Mouse (Mus musculus): ENCODE results near the gene Gm7137. TPM values are rescaled to one million over a fixed set of nuclear protein-coding genes. Genes with fewer than 3 reads are reported as not detected.

Gene Gm7137
- polyA plus RNA-seq (2012; rRNA removed; ENCODE audit: low replicate concordance) = not detected in 2 replicates

GRCm38 (mm10) chr10:77787876-77788275 lies at the start of gene Gm7137:
Gene Gm7137 (minus strand): TSS chr10:77788200.

GRCm38 (mm10) chr10:77835647-77836046 lies 47.6 kb upstream of the Gm7137 start, which contains the start of gene Krtap10-10:
Gene Krtap10-10 (plus strand): TSS chr10:77835947.

GRCm38 (mm10) chr10:77826951-77827350 lies 39.0 kb upstream of the Gm7137 start, which contains the start of gene Krtap10-4:
Gene Krtap10-4 (minus strand): TSS chr10:77827095.

DNA sequence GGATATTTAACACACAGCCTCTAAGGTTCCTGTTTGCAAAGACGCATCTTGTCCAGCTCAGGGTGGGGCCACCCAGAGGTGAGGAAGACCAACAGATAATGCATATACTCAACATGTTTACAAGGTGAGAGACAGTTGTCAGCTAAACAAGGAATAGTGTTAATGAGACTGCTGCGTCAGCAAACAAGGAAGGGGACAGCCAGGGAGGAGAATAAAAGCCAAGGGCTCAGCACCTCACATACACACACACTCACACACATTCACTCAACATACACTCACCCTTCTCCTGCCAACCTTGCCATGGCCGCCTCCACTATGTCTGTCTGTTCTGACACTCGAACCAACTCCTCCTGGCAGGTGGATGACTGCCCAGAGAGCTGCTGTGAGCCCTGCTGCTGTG lies 26.4 kb upstream of the Gm7137 start, which contains the start of gene Gm2696:
Gm2696 (plus strand) TSS at position 301 of the 400 bp plus-strand sequence.

GRCm38 (mm10) chr10:77811743-77812142 lies 23.7 kb upstream of the Gm7137 start, which contains the start of gene Gm9507:
Gene Gm9507 (minus strand): TSS chr10:77811843.

DNA sequence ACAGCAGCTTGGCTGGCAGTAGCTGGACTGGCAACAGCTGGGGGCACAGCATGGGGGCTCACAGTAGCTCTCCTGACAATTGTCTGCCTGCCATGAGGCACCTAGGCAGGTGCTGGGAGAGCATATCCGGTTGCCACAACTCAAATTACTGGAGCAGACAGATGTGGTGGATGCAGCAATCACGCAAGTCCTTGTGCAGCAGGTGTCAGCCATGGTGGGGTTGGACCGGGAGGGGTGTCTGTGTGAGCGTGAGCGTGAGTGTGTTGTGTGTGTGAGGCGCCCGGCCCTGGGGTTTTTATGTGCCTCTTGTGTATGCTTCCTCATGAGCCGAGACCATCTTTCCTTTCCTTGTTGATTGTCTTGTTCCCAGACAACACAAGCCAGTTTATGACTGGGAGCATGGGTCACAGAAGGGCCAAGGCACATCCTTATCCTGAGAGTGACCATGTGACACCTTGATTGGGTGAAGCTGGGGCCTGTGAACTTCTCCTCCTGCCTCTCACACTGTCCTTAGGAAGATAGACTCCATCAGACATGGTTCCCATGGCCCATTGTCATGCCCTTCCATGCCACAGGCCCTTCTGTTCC lies 11.0 kb upstream of the Gm7137 start, which contains the start of gene Gm19668:
Gm19668 (minus strand) TSS at position 213 of the 588 bp plus-strand sequence.

DNA sequence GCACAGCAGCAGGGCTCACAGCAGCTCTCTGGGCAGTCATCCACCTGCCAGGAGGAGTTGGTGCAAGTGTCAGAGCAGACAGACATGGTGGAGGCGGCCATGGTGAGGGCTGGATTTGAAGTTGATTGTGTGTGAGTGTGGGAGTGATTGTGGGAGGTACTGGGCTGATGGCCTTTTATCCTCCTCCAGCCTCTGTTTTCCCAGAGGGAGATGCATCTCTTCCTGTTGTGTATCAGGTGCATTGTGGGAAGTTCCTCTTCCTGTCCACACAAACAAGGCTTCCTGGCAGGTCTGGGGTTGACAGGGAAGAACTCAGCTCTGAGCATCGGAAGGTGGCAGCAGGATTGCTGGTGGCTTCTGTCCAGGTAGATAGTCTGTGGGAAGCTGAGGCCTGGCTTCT lies 7.0 kb upstream of the Gm7137 start, which contains the start of gene Gm9639:
Gm9639 (minus strand) TSS at position 101 of the 400 bp plus-strand sequence.

DNA sequence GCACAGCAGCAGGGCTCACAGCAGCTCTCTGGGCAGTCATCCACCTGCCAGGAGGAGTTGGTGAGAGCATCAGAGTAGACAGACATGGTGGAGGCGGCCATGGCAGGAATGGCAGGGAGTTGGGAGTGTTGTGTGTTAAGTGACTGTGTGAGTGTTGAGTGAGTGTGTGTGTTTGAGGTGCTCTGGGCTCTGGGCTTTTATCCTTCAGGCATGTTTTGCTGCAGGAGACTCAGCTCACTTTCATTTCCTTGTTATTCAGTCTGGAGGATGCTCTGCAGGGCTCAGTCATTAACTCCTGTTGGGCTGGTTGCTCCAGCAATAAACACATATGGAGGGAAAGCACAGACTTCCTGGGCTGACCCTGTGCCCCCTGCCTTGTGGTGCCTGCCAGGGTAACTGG lies 5.6 kb downstream of the Gm7137 start, which contains the start of gene Gm3250:
Gm3250 (minus strand) TSS at position 101 of the 400 bp plus-strand sequence.

DNA sequence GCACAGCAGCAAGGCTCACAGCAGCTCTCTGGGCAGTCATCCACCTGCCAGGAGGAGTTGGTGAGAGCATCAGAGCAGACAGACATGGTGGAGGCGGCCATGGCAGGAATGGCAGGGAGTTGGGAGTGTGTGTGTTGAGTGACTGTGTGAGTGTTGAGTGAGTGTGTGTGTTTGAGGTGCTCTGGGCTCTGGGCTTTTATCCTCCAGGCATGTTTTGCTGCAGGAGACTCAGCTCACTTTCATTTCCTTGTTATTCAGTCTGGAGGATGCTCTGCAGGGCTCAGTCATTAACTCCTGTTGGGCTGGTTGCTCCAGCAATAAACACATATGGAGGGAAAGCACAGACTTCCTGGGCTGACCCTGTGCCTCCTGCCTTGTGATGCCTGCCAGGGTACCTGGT lies 11.2 kb downstream of the Gm7137 start, which contains the start of gene Gm7138:
Gm7138 (minus strand) TSS at position 101 of the 400 bp plus-strand sequence.

DNA sequence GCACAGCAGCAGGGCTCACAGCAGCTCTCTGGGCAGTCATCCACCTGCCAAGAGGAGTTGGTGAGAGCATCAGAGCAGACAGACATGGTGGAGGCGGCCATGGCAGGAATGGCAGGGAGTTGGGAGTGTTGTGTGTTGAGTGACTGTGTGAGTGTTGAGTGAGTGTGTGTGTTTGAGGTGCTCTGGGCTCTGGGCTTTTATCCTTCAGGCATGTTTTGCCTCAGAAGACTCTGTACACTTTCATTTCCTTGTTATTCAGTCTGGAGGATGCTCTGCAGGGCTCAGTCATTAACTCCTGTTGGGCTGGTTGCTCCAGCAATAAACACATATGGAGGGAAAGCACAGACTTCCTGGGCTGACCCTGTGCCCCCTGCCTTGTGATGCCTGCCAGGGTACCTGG lies 16.8 kb downstream of the Gm7137 start, which contains the start of gene Gm3238:
Gm3238 (minus strand) TSS at position 101 of the 400 bp plus-strand sequence.

GRCm38 (mm10) chr10:77759582-77759981 lies 28.4 kb downstream of the Gm7137 start, which contains the start of gene Gm3233:
Gene Gm3233 (minus strand): TSS chr10:77759682.

GRCm38 (mm10) chr10:77751254-77751653 lies 36.7 kb downstream of the Gm7137 start, which contains the start of gene Gm9736:
Gene Gm9736 (minus strand): TSS chr10:77751354.

GRCm38 (mm10) chr10:77741924-77742688 lies 45.9 kb downstream of the Gm7137 start, which contains the start of gene Gm18596:
Gene Gm18596 (minus strand): TSS chr10:77742638.

Other genes starting within 250 kb of the Gm7137 start
- 156 and 229 TPM in 2 replicates for gene Pttg1ip, start 206.5 kb downstream of the Gm7137 start, polyA plus RNA-seq (2012; rRNA removed; ENCODE audit: low replicate concordance)
- gene Sumo3, start 182.1 kb downstream of the Gm7137 start, polyA plus RNA-seq (2012; rRNA removed; ENCODE audit: low replicate concordance) = 136 and 145 TPM in 2 replicates
- gene Gm49325, start 182.0 kb downstream of the Gm7137 start, polyA plus RNA-seq (2012; rRNA removed; ENCODE audit: low replicate concordance) = not detected in 2 replicates
- 37.7 and 49.2 TPM in 2 replicates for gene Ube2g2, start 165.9 kb downstream of the Gm7137 start, polyA plus RNA-seq (2012; rRNA removed; ENCODE audit: low replicate concordance)
- 0.49 and 0.69 TPM in 2 replicates for gene Tspear, start 101.6 kb downstream of the Gm7137 start, polyA plus RNA-seq (2012; rRNA removed; ENCODE audit: low replicate concordance)
- gene Gm19402, start 97.4 kb downstream of the Gm7137 start, polyA plus RNA-seq (2012; rRNA removed; ENCODE audit: low replicate concordance) = not detected in 2 replicates
- not detected in 2 replicates for gene Gm9508, start 91.0 kb downstream of the Gm7137 start, polyA plus RNA-seq (2012; rRNA removed; ENCODE audit: low replicate concordance)
- not detected in 2 replicates for gene Gm10272, start 81.6 kb downstream of the Gm7137 start, polyA plus RNA-seq (2012; rRNA removed; ENCODE audit: low replicate concordance)
- gene Gm10024, start 76.7 kb downstream of the Gm7137 start, polyA plus RNA-seq (2012; rRNA removed; ENCODE audit: low replicate concordance) = not detected in 2 replicates
- gene Gm10142, start 72.4 kb downstream of the Gm7137 start, polyA plus RNA-seq (2012; rRNA removed; ENCODE audit: low replicate concordance) = not detected in 2 replicates
- gene Krtap12-1, start 67.6 kb downstream of the Gm7137 start, polyA plus RNA-seq (2012; rRNA removed; ENCODE audit: low replicate concordance) = not detected in 2 replicates
- gene Gm10100, start 61.7 kb downstream of the Gm7137 start, polyA plus RNA-seq (2012; rRNA removed; ENCODE audit: low replicate concordance) = not detected in 2 replicates
- gene Gm18596, start 45.6 kb downstream of the Gm7137 start, polyA plus RNA-seq (2012; rRNA removed; ENCODE audit: low replicate concordance) = not detected in 2 replicates
- not detected in 2 replicates for gene Gm9736, start 36.8 kb downstream of the Gm7137 start, polyA plus RNA-seq (2012; rRNA removed; ENCODE audit: low replicate concordance)
- not detected in 2 replicates for gene Gm3233, start 28.5 kb downstream of the Gm7137 start, polyA plus RNA-seq (2012; rRNA removed; ENCODE audit: low replicate concordance)
- not detected in 2 replicates for gene Gm3238, start 16.9 kb downstream of the Gm7137 start, polyA plus RNA-seq (2012; rRNA removed; ENCODE audit: low replicate concordance)
- not detected in 2 replicates for gene Gm7138, start 11.3 kb downstream of the Gm7137 start, polyA plus RNA-seq (2012; rRNA removed; ENCODE audit: low replicate concordance)
- gene Gm3250, start 5.7 kb downstream of the Gm7137 start, polyA plus RNA-seq (2012; rRNA removed; ENCODE audit: low replicate concordance) = not detected in 2 replicates
- not detected in 2 replicates for gene Gm9639, start 6.9 kb upstream of the Gm7137 start, polyA plus RNA-seq (2012; rRNA removed; ENCODE audit: low replicate concordance)
- not detected in 2 replicates for gene Gm19668, start 10.9 kb upstream of the Gm7137 start, polyA plus RNA-seq (2012; rRNA removed; ENCODE audit: low replicate concordance)
- gene Gm9507, start 23.6 kb upstream of the Gm7137 start, polyA plus RNA-seq (2012; rRNA removed; ENCODE audit: low replicate concordance) = not detected in 2 replicates
- gene Gm2696, start 26.5 kb upstream of the Gm7137 start, polyA plus RNA-seq (2012; rRNA removed; ENCODE audit: low replicate concordance) = not detected in 2 replicates
- not detected in 2 replicates for gene Krtap10-4, start 38.9 kb upstream of the Gm7137 start, polyA plus RNA-seq (2012; rRNA removed; ENCODE audit: low replicate concordance)
- gene Krtap10-10, start 47.7 kb upstream of the Gm7137 start, polyA plus RNA-seq (2012; rRNA removed; ENCODE audit: low replicate concordance) = not detected in 2 replicates
- not detected in 2 replicates for gene Gm36176, start 58.6 kb upstream of the Gm7137 start, polyA plus RNA-seq (2012; rRNA removed; ENCODE audit: low replicate concordance)
- not detected in 2 replicates for gene Gm10318, start 64.7 kb upstream of the Gm7137 start, polyA plus RNA-seq (2012; rRNA removed; ENCODE audit: low replicate concordance)
- gene Gm3285, start 73.8 kb upstream of the Gm7137 start, polyA plus RNA-seq (2012; rRNA removed; ENCODE audit: low replicate concordance) = not detected in 2 replicates
- 3.1 and 4.6 TPM in 2 replicates for gene Lrrc3, start 114.3 kb upstream of the Gm7137 start, polyA plus RNA-seq (2012; rRNA removed; ENCODE audit: low replicate concordance)
- gene Trpm2, start 182.4 kb upstream of the Gm7137 start, polyA plus RNA-seq (2012; rRNA removed; ENCODE audit: low replicate concordance) = 4.3 and 5.9 TPM in 2 replicates
- gene 1810043G02Rik, start 190.3 kb upstream of the Gm7137 start, polyA plus RNA-seq (2012; rRNA removed; ENCODE audit: low replicate concordance) = 44.5 and 83.3 TPM in 2 replicates
- gene Pfkl, start 221.9 kb upstream of the Gm7137 start, polyA plus RNA-seq (2012; rRNA removed; ENCODE audit: low replicate concordance) = 168 and 171 TPM in 2 replicates

Measured in mammary gland, adult 2 months (tissue).